Mouse (Mus musculus) bone marrow macrophage, adult 2 months (primary cell): ENCODE results near the gene Hes5.

Experiments
- CTCF ChIP-seq: IDR thresholded peaks from 2 replicates; pipeline ENCODE4 v1.5.1; 2012; ENCODE audit warnings: low read depth, mild to moderate bottlenecking, low read length, moderate library complexity
- POLR2A ChIP-seq: IDR thresholded peaks from 2 replicates; pipeline ENCODE4 v1.6.1; 2012; ENCODE audit warnings: mild to moderate bottlenecking, low read depth, low read length, borderline replicate concordance

GRCm38 (mm10) chr4:154956604-154957003 is 4.1 kb upstream of the Hes5 start:
- TF ChIP-seq CTCF (no peak), POLR2A (no peak)
